Mouse (Mus musculus) forebrain, postnatal 0 days (tissue): Measurements from ENCODE around the gene Large2. TPM values are rescaled to one million over a fixed set of nuclear protein-coding genes. Genes with fewer than 3 reads are reported as not detected.
A peak's percentile ranks its signal among the peaks of the same experiment; 100 is the strongest.
"Not testable (repeated sequence)": the region's sequence is repeated elsewhere in the genome, so short reads cannot be mapped to it uniquely, and the experiment has no call there.

Experiments used
- ATAC-seq: fragments of 200-750 bp; cut with Nextera tagmentation; 2 replicates; pipeline ENCODE4 v1.8.0; 2017; ENCODE audit warnings: mild to moderate bottlenecking, moderate library complexity
- DNase-seq: peaks from one replicate; pipeline ENCODE4 v3.0.0-alpha.2; 2015
- H3K27ac ChIP-seq: fragments of 300-500 bp; sonication (generic); 2 replicates; pipeline ENCODE4 v1.5.1; 2014; ENCODE audit warnings: low read depth, mild to moderate bottlenecking, antibody characterized with exemption, low read length, moderate library complexity, mixed read lengths
- H3K27me3 ChIP-seq: fragments of 300-500 bp; sonication (generic); 2 replicates; pipeline ENCODE4 v1.6.1; 2014; ENCODE audit warnings: mild to moderate bottlenecking, low read length, mixed read lengths; ENCODE audit not compliant: insufficient read depth
- H3K36me3 ChIP-seq: fragments of 300-500 bp; sonication (generic); 2 replicates; pipeline ENCODE4 v1.6.1; 2014; ENCODE audit warnings: mild to moderate bottlenecking, moderate library complexity; ENCODE audit not compliant: insufficient read depth
- H3K4me1 ChIP-seq: fragments of 300-500 bp; sonication (generic); 2 replicates; pipeline ENCODE4 v1.6.1; 2014; ENCODE audit warnings: antibody characterized with exemption; ENCODE audit not compliant: insufficient read depth
- H3K4me2 ChIP-seq: fragments of 300-500 bp; sonication (generic); 2 replicates; pipeline ENCODE4 v1.6.1; 2014; ENCODE audit warnings: low read depth, mild to moderate bottlenecking, moderate library complexity
- H3K4me3 ChIP-seq: fragments of 300-500 bp; sonication (generic); 2 replicates; pipeline ENCODE4 v1.5.1; 2014; ENCODE audit warnings: low read depth, low read length, mixed read lengths
- H3K9ac ChIP-seq: fragments of 300-500 bp; sonication (generic); 2 replicates; pipeline ENCODE4 v1.6.1; 2014; ENCODE audit warnings: mild to moderate bottlenecking
- H3K9me3 ChIP-seq: fragments of 300-500 bp; sonication (generic); 2 replicates; pipeline ENCODE4 v1.6.1; 2016; ENCODE audit warnings: low read length
- CTCF ChIP-seq: sonication (generic); IDR thresholded peaks from 2 replicates; pipeline ENCODE4 v1.5.1; 2016; ENCODE audit warnings: antibody characterized with exemption, control low read depth, low read depth
- WGBS: fragments of 180-500 bp; shearing (Covaris S2); extraction: QIAGEN DNeasy Blood & Tissue Kit; methylation state at CpG from one replicate; pipeline ENCODE4 v1.1.7; 2014; 5-methylcytosine and 5-hydroxymethylcytosine counted together
- polyA plus RNA-seq: library from polyadenylated mRNA; unstranded; fragments of >200 nt; fragmentation: Nextera tagmentation; extraction: Ambion mirVana; gene quantifications from 2 replicates; pipeline ENCODE4 v1.2.1, GENCODE M21; 2015
- total RNA-seq: library from RNA; depleted of rRNA; stranded (reverse); fragments of >200 nt; gene quantifications from 2 replicates; pipeline ENCODE4 v1.2.3, GENCODE M21; 2014

The Large2 gene
- total and polyA plus RNA-seq, 2 experiments from 2014 or later: 0.10 to 1.5 TPM

- no peaks in the 10 kb centered on the region for H3K27me3 ChIP-seq
- 90% methylated on average over 18 of the region's 18 CpGs for WGBS
- H3K9me3 ChIP-seq: no peaks in the 10 kb centered on the region
- H3K9ac ChIP-seq: no peak overlapping the region
- DNase-seq (no peak), ATAC-seq (no peak)
- no peak for TF ChIP-seq CTCF
- H3K27ac ChIP-seq: no peak overlapping the region
- H3K4me3 ChIP-seq: no peak overlapping the region
- peaks cover 92% of the 10 kb centered on the region for H3K36me3 ChIP-seq
- no peak overlapping the region for H3K4me2 ChIP-seq
- H3K4me1 ChIP-seq: no peaks in the 10 kb centered on the region
Measured at GRCm38 (mm10) chr2:92408309-92409045, 33.8 kb upstream of the Large2 start.

GRCm38 (mm10) chr2:92405687-92406086 is 31.0 kb upstream of the Large2 start:
- Histone ChIP-seq H3K27me3 (no peaks in the 10 kb centered on the region), H3K36me3 (peaks cover 69% of the 10 kb centered on the region), H3K9me3 (no peaks in the 10 kb centered on the region), H3K27ac (no peak overlapping the region), H3K4me1 (no peaks in the 10 kb centered on the region), H3K4me3 (no peak overlapping the region), H3K4me2 (no peak overlapping the region), H3K9ac (no peak overlapping the region)
- 85% methylated on average over 7 of the region's 7 CpGs for WGBS
- no peak for DNase-seq
- no peak for TF ChIP-seq CTCF
- no peak for ATAC-seq

DNA sequence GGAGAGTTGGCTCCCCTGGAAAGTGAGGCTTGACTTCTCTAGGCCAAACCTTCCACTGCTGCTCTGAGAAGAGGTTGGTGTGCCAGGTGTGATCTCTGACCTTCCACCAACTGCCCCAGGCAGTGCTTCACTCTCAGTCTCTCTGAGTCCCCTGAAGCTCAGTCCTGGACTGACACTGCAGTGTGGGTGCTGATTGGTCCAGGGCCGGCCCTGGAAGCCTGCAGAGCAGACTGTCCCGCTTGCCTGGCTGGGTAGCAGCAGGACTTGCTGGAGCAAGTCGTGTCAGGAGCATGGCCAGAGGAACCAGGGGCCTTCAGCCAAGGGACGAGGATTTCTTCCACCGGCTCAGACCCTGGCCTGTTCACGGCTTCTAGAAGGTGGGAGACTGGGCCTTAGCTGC is 30.1 kb upstream of the Large2 start:
- peaks cover 60% of the 10 kb centered on the region for H3K36me3 ChIP-seq
- no peak overlapping the region for H3K4me2 ChIP-seq
- DNase-seq (no peak), ATAC-seq (no peak)
- H3K9me3 ChIP-seq: no peaks in the 10 kb centered on the region
- H3K4me3 ChIP-seq: no peak overlapping the region
- H3K4me1 ChIP-seq: no peaks in the 10 kb centered on the region
- no peaks in the 10 kb centered on the region for H3K27me3 ChIP-seq
- H3K9ac ChIP-seq: no peak overlapping the region
- WGBS: 88% methylated on average over 6 of the region's 6 CpGs
- no peak overlapping the region for H3K27ac ChIP-seq
- TF ChIP-seq CTCF: no peak

DNA sequence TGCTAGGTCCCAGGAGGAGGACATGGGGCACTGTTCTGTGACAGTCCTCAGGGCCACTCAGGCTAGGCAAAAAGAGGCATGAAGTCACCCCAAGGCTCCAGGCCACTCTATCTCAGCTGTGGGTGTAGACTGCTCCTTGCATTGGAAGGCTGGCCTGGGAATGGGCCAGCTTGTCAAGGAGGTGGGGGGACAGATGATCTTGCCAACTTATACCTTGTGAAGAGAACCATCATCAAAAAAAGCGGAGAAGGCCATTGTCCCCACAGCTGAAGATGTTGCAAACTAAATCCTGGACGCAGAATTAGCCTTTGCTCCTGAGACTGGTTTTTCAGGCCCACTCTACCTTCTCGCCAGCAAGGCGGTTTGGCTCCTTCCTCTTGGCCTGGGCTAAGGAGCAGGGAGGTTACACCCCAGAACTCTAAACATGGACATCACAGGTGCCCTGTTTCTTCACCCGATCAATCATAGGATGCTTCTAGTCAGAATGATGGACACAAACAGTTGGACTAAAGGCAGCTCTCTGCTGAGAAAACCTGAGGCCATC is 29.2 kb upstream of the Large2 start:
- no peak for TF ChIP-seq CTCF
- peaks cover 51% of the 10 kb centered on the region for H3K36me3 ChIP-seq
- 95% methylated on average over 5 of the region's 5 CpGs for WGBS

DNA sequence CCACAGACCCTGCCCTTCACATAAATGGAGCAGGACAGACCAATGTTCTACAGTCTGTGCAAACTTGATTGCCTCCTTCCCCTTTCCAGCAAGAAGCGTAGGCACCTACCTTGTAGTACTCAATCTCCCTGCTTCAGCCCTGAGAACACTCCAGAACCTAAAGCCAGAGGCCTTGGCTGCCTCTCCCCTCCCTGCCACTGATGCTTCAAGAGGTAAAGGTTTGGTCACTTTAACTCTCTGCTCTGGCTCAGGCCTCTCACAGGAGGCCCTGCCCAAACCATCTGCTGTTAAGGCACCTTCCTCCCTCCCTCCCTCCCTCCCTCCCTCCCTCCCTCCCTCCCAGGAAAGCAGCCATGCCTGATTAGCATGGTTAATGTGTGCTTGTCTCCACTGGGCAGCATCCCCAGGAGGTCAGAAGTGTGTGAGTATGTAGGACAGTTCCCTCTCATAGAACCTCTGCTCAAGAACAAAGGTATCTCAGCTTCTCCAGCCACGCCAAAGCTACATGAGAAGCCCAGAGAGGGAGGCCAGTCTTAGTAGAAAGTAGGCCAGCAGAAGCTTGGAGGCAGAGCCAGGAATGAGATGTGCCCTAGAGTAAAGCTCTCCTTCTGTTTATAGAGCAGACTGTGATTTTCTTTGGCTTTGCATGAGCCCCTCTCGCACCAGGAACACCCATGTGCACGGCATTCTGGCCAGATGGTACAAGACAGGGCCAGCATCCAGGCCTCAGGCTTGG is 28.1 kb upstream of the Large2 start:
- DNase-seq: no peak

More for the DNA sequence above, 29.2 kb upstream of the Large2 start:
- Histone ChIP-seq H3K4me1 (peaks cover 8% of the 10 kb centered on the region; the same call in 1 of the 2 replicates), H3K9ac (no peak overlapping the region), H3K9me3 (no peaks in the 10 kb centered on the region), H3K4me3 (no peak overlapping the region), H3K27me3 (no peaks in the 10 kb centered on the region), H3K4me2 (no peak overlapping the region), H3K27ac (no peak overlapping the region)
- no peak for ATAC-seq
- DNase-seq: no peak

DNA sequence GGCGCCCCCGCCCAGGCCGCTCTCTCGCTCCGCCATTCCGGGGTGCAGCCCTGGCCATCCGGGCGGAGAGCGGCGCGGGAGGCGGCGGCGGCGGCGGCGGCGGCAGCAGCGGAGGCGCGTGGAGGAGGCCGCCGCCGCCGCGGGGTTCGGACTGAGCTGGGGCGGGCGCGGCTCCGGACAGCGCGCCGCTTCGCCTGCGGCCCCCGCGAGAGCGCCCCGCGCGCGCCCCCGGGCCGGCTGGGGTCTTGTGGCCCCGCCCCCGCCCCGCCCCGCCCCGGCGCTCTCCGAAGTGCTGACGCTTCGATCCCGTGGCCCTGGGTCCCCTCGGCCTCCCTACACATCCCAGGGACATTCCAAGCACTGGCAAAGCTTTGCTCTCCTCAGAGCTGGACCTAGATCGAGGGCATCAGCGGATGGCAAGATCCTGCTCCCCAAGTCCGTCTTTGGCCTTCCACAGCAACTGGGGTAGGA is 26.5 kb upstream of the Large2 start, which contains the start of gene Mapk8ip1:
Gene Mapk8ip1, minus strand, starts transcription at position 173 of the 471 bp plus-strand sequence.
- Histone ChIP-seq H3K9ac (peak within 1 kb of the TSS; percentile 93), H3K27ac (peak within 1 kb of the TSS; percentile 77), H3K4me2 (peak within 1 kb of the TSS; percentile 80), H3K9me3 (no peaks in the 10 kb centered on the region), H3K27me3 (no peaks in the 10 kb centered on the region), H3K4me1 (peaks cover 9% of the 10 kb centered on the region), H3K4me3 (peak within 1 kb of the TSS; percentile 76), H3K36me3 (peaks cover 28% of the 10 kb centered on the region)
- WGBS: under 1% methylated on average over 37 of the region's 59 CpGs
- no peak for TF ChIP-seq CTCF
- DNase-seq (peak; percentile 48), ATAC-seq (peak; percentile 73)

More for the DNA sequence above, 28.1 kb upstream of the Large2 start:
- Histone ChIP-seq H3K9ac (no peak overlapping the region), H3K4me2 (no peak overlapping the region), H3K27ac (peak overlapping the region; percentile 59), H3K4me1 (peaks cover 9% of the 10 kb centered on the region), H3K9me3 (no peaks in the 10 kb centered on the region), H3K36me3 (peaks cover 40% of the 10 kb centered on the region), H3K27me3 (no peaks in the 10 kb centered on the region), H3K4me3 (no peak overlapping the region)
- 62% methylated on average over 4 of the region's 4 CpGs for WGBS
- peak; percentile 17; the same call in 1 of the 2 replicates for ATAC-seq
- TF ChIP-seq CTCF: no peak

- H3K4me3 ChIP-seq: peak overlapping the region; percentile 76
- peak; percentile 56 for DNase-seq
- TF ChIP-seq CTCF: no peak
Measured at GRCm38 (mm10) chr2:92400682-92401081, 26.0 kb upstream of the Large2 start.

DNA sequence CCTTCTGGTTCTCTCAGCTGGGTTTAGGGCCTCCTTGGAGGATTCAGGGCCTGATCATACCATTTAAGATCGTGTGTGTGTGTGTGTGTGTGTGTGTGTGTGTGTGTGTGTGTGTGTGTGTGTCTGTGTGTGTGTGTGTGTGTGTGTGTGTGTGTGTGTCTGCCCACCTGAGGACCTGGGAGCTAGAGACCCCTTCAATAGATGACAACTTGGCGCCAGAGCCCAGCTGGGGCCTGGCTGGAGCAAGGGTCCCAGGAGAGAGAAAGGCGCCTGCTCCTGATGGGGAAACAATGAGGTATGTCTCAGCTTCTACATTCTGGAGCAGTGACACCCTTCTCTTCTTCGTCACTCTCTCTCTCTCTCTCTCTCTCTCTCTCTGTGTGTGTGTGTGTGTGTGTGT is 25.2 kb upstream of the Large2 start:
- Histone ChIP-seq H3K36me3 (peaks cover 16% of the 10 kb centered on the region), H3K4me3 (peak overlapping the region; percentile 76), H3K4me2 (peak overlapping the region; percentile 80)
- H3K27ac ChIP-seq, ATAC-seq, H3K27me3 ChIP-seq, H3K9me3 ChIP-seq, DNase-seq, H3K4me1 ChIP-seq, H3K9ac ChIP-seq: not testable (repeated sequence)
- WGBS: 39% methylated on average over 4 of the region's 4 CpGs

More at GRCm38 (mm10) chr2:92400682-92401081, 26.0 kb upstream of the Large2 start:
- WGBS: under 1% methylated on average over 22 of the region's 22 CpGs
- H3K9me3 ChIP-seq: no peaks in the 10 kb centered on the region
- peak; percentile 14 for ATAC-seq
- H3K36me3 ChIP-seq: peaks cover 24% of the 10 kb centered on the region
- H3K4me1 ChIP-seq: peaks cover 9% of the 10 kb centered on the region
- peak overlapping the region; percentile 80 for H3K4me2 ChIP-seq
- H3K27ac ChIP-seq: peak overlapping the region; percentile 77
- H3K27me3 ChIP-seq: no peaks in the 10 kb centered on the region
- peak overlapping the region; percentile 93 for H3K9ac ChIP-seq
